Mouse (Mus musculus) liver, postnatal 0 days (tissue): ENCODE measurements around the gene Sdhaf1. TPM values are rescaled to one million over a fixed set of nuclear protein-coding genes. Genes with fewer than 3 reads are reported as not detected.

Experiments used
- ATAC-seq: fragments of 200-750 bp; cut with Nextera tagmentation; 2 replicates; pipeline ENCODE4 v1.8.0; 2017; ENCODE audit warnings: mild to moderate bottlenecking, moderate library complexity
- DNase-seq: peaks from one replicate; pipeline ENCODE4 v3.0.0-alpha.2; 2016
- H3K27ac ChIP-seq: fragments of 300-500 bp; sonication (generic); 2 replicates; pipeline ENCODE4 v1.5.1; 2014; ENCODE audit warnings: antibody characterized with exemption, moderate library complexity, mild to moderate bottlenecking, low read depth
- H3K27me3 ChIP-seq: fragments of 300-500 bp; sonication (generic); 2 replicates; pipeline ENCODE4 v1.6.1; 2014; ENCODE audit warnings: low read length, control low read depth, mixed read lengths; ENCODE audit not compliant: insufficient read depth
- H3K36me3 ChIP-seq: fragments of 300-500 bp; sonication (generic); replicated peaks from 2 replicates; pipeline ENCODE4 v1.6.1; 2014; ENCODE audit warnings: mild to moderate bottlenecking, control low read depth, low read length, moderate library complexity, mixed read lengths; ENCODE audit not compliant: insufficient read depth
- H3K4me1 ChIP-seq: fragments of 300-500 bp; sonication (generic); 2 replicates; pipeline ENCODE4 v1.6.1; 2014; ENCODE audit warnings: antibody characterized with exemption, mild to moderate bottlenecking, control low read depth; ENCODE audit not compliant: insufficient read depth
- H3K4me2 ChIP-seq: fragments of 300-500 bp; sonication (generic); 2 replicates; pipeline ENCODE4 v1.6.1; 2014; ENCODE audit warnings: low read depth, mild to moderate bottlenecking, low read length, moderate library complexity, mixed read lengths
- H3K4me3 ChIP-seq: fragments of 300-500 bp; sonication (generic); 2 replicates; pipeline ENCODE4 v1.5.1; 2014; ENCODE audit warnings: low read depth, low read length
- H3K9ac ChIP-seq: fragments of 300-500 bp; sonication (generic); replicated peaks from 2 replicates; pipeline ENCODE4 v1.6.1; 2014; ENCODE audit warnings: mild to moderate bottlenecking, moderate library complexity
- H3K9me3 ChIP-seq: fragments of 300-500 bp; sonication (generic); 2 replicates; pipeline ENCODE4 v1.6.1; 2016; ENCODE audit warnings: mild to moderate bottlenecking, control low read depth, low read length, mixed read lengths
- CTCF ChIP-seq: sonication (generic); IDR thresholded peaks from 2 replicates; pipeline ENCODE4 v1.5.1; 2016; ENCODE audit warnings: antibody characterized with exemption, low read depth
- EP300 ChIP-seq: IDR thresholded peaks from 2 replicates; pipeline ENCODE4 v1.6.1; 2016; ENCODE audit warnings: antibody characterized with exemption, low read depth, mild to moderate bottlenecking
- WGBS: fragments of 180-500 bp; shearing (Covaris S2); extraction: QIAGEN DNeasy Blood & Tissue Kit; methylation state at CpG from one replicate; pipeline ENCODE4 v1.1.7; 2014; ENCODE audit not compliant: insufficient replicate concordance; 5-methylcytosine and 5-hydroxymethylcytosine counted together
- polyA plus RNA-seq: library from polyadenylated mRNA; unstranded; fragments of >200 nt; fragmentation: Nextera tagmentation; extraction: Ambion mirVana; gene quantifications from 2 replicates; pipeline ENCODE4 v1.2.1, GENCODE M21; 2015

Sdhaf1 gene
- polyA plus RNA-seq, 1 experiment from 2014 or later = 14.0 TPM

GRCm38 (mm10) chr7:30306083-30306779, 17.5 kb downstream of the Sdhaf1 start:
- no peak for DNase-seq
- ATAC-seq = no peak
- TF ChIP-seq CTCF (peak; percentile 59), EP300 (no peak)

DNA sequence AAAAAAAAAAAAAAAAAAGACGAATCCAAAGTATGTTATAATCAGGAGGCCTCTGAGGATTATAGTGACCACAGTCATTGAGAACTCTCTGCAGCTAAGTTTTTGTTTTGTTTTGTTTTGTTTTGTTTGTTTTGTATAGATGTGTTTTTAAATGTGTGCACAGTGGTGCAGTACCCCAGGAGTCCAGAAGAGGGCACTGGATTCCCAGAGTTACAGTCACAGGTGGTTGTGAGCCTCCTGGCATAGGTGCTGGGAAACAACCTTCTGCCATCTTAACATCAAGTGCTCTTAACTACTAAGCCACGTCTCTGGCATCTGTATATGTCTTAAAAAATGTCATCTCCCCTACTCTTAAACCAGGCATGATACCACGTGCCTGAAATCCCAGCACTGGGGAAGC, 22.8 kb downstream of the Sdhaf1 start:
- Histone ChIP-seq H3K9ac (no peak overlapping the region), H3K27me3 (no peaks in the 10 kb centered on the region), H3K4me3 (no peak overlapping the region), H3K27ac (no peak overlapping the region), H3K36me3 (no peaks in the 10 kb centered on the region), H3K9me3 (no peaks in the 10 kb centered on the region), H3K4me2 (no peak overlapping the region), H3K4me1 (no peaks in the 10 kb centered on the region)
- no peak for ATAC-seq
- TF ChIP-seq CTCF (peak; percentile 74), EP300 (no peak)
- peak; percentile 64 for DNase-seq
- WGBS = 52% methylated on average over 3 of the region's 3 CpGs

More at GRCm38 (mm10) chr7:30306083-30306779, 17.5 kb downstream of the Sdhaf1 start:
- H3K27ac ChIP-seq = no peak overlapping the region
- no peak overlapping the region for H3K9ac ChIP-seq
- H3K36me3 ChIP-seq = no peaks in the 10 kb centered on the region
- peaks cover 14% of the 10 kb centered on the region for H3K4me1 ChIP-seq
- WGBS = 83% methylated on average over 16 of the region's 16 CpGs
- H3K4me3 ChIP-seq = no peak overlapping the region
- no peak overlapping the region for H3K4me2 ChIP-seq
- H3K9me3 ChIP-seq = no peaks in the 10 kb centered on the region
- H3K27me3 ChIP-seq = no peaks in the 10 kb centered on the region

GRCm38 (mm10) chr7:30297266-30297665, 26.4 kb downstream of the Sdhaf1 start:
- TF ChIP-seq CTCF (no peak), EP300 (no peak)
- Histone ChIP-seq H3K27ac (no peak overlapping the region), H3K27me3 (no peaks in the 10 kb centered on the region), H3K9me3 (no peaks in the 10 kb centered on the region), H3K4me2 (no peak overlapping the region), H3K4me3 (no peak overlapping the region), H3K36me3 (no peaks in the 10 kb centered on the region), H3K9ac (no peak overlapping the region), H3K4me1 (no peaks in the 10 kb centered on the region)
- DNase-seq (no peak), ATAC-seq (no peak)
- 70% methylated on average over 16 of the region's 16 CpGs for WGBS

DNA sequence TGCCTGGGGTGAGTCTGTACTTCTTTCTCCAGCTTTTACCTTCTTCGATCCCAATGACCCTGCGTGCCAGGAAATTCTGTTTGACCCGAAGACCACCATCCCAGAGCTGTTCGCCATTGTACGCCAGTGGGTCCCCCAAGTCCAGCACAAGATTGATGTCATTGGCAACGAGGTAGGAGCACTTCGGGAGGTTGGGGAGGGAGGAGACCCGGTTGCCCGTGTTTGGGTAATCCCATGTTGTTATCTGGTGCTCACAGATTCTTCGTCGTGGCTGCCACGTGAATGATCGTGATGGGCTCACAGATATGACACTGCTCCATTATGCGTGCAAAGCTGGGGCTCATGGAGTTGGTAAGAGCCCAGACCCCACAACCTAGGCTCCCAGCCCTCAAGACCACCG, 26.9 kb downstream of the Sdhaf1 start:
- Histone ChIP-seq H3K36me3 (no peaks in the 10 kb centered on the region), H3K4me3 (no peak overlapping the region), H3K27ac (no peak overlapping the region), H3K4me2 (no peak overlapping the region), H3K9me3 (no peaks in the 10 kb centered on the region), H3K9ac (no peak overlapping the region), H3K4me1 (no peaks in the 10 kb centered on the region), H3K27me3 (peaks cover 4% of the 10 kb centered on the region)
- ATAC-seq (no peak), DNase-seq (no peak)
- TF ChIP-seq CTCF = no peak
- TF ChIP-seq EP300 = no peak
- 77% methylated on average over 15 of the region's 15 CpGs for WGBS

DNA sequence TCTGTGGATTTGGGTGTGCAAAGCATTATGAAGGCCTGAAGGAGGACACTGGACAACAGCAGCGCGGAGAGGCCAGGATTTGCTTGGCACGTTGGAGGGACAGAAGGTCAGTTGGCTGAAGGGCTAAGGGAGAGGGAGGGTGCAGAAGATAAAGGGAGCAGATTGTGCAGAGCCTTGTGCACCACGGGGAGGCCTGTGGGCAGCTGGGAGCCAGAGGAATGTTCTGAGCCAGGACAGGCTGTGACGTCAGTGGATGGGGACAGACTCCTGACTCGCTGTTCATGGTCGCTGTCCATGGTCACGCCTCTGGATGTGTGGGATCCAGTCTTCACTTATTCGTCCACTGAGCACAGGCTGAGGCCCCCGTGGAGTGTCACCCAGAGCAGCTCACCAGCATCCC, 28.6 kb downstream of the Sdhaf1 start:
- WGBS = 47% methylated on average over 10 of the region's 10 CpGs
- peak; percentile 37 for DNase-seq
- ATAC-seq = no peak

DNA sequence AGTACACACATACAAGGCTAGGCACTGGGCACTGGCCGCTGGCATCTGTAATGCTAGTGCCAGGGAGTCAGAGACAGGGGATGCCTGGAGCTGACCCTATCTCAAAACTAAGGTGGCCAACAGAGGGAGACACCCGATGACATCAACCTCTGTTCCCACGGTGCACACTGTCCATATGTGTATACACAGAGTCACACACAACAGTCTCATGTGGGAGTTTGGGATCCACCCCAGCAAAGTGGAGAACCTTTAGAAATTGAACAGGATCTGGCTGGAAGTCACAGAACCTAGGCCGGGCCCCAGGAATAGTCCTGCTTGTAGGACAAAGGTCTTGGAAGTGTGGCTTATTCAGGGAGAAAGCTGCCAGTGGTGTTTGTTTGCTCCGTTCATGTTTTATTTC, 29.4 kb downstream of the Sdhaf1 start:
- H3K36me3 ChIP-seq = no peaks in the 10 kb centered on the region
- DNase-seq = no peak
- no peaks in the 10 kb centered on the region for H3K9me3 ChIP-seq
- TF ChIP-seq CTCF (no peak), EP300 (no peak)
- H3K4me3 ChIP-seq = no peak overlapping the region
- no peak overlapping the region for H3K27ac ChIP-seq
- H3K4me1 ChIP-seq = no peaks in the 10 kb centered on the region
- H3K27me3 ChIP-seq = peaks cover 8% of the 10 kb centered on the region
- 77% methylated on average over 5 of the region's 5 CpGs for WGBS
- ATAC-seq = no peak
- no peak overlapping the region for H3K9ac ChIP-seq
- no peak overlapping the region for H3K4me2 ChIP-seq

More for the DNA sequence above, 28.6 kb downstream of the Sdhaf1 start:
- Histone ChIP-seq H3K4me3 (no peak overlapping the region), H3K27me3 (peaks cover 8% of the 10 kb centered on the region), H3K4me2 (no peak overlapping the region), H3K9ac (no peak overlapping the region), H3K27ac (no peak overlapping the region), H3K4me1 (no peaks in the 10 kb centered on the region), H3K36me3 (no peaks in the 10 kb centered on the region), H3K9me3 (no peaks in the 10 kb centered on the region)
- no peak for TF ChIP-seq CTCF
